Mouse (Mus musculus) testis, postnatal 10 days (tissue): ENCODE data around the gene Btbd6.
A peak's percentile ranks its signal among the peaks of the same experiment; 100 is the strongest.

Experiments used
- DNase-seq: peaks from one replicate; pipeline ENCODE4 v3.0.0; 2021; ENCODE audit warnings: low spot score

The Btbd6 gene

DNA sequence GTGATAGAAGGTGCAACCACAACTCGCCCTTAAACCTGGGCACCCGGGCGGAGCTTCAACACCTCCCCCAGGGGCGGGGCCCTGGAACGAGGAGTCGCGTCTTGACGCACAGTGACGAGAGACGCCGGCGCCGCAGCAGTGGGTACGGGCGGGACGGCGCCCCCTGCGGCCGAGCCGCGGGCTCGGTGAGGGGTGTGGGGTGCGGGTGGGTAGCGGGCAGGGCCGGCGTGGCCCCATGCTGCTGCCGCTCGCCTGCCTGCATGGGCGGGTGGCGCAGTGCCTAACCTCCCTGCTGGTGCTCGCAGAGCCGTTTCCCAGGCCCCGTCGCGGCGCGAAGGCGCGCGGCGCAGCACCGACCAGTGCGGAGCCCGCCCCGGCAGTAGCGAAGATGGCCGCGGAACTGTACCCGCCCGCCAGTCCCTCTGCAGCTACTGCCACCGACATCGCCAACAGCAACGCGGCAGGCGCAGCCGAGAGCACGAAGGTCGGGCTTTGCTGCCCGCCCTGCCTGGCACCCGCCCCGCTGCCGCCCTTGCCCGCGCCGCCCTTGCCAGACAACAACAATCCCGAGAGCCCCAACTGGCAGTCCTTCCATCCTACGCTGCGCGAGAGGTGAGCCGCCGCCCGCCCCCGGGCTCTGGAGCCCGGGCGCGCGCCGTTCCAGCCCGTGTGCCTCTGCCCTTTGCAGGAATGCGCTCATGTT, at the start of gene Btbd6:
TSS of gene Btbd6 (plus strand) at position 112 of the 703 bp plus-strand sequence.
- peak; percentile 92 for DNase-seq

DNA sequence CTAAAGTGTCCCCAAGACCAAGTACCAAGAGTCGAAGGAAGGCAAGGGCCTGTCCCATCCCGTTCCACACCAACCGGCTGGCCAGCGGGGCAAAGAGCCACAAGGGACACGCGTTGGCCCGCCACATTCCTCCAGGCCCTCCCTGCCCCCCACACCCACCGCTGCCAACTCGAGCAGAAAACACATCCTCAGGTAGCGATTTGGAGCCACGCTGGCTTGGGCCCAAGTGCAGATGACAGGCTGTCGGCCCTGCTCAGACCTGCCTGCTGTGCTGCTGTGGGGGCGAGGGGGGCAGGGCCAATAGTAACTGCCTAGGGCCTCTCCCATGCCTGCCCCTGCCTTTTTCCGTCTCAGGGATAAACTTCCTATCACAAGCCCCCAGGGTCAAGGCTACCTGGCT, 49.0 kb upstream of the Btbd6 start:
- peak; percentile 62 for DNase-seq

DNA sequence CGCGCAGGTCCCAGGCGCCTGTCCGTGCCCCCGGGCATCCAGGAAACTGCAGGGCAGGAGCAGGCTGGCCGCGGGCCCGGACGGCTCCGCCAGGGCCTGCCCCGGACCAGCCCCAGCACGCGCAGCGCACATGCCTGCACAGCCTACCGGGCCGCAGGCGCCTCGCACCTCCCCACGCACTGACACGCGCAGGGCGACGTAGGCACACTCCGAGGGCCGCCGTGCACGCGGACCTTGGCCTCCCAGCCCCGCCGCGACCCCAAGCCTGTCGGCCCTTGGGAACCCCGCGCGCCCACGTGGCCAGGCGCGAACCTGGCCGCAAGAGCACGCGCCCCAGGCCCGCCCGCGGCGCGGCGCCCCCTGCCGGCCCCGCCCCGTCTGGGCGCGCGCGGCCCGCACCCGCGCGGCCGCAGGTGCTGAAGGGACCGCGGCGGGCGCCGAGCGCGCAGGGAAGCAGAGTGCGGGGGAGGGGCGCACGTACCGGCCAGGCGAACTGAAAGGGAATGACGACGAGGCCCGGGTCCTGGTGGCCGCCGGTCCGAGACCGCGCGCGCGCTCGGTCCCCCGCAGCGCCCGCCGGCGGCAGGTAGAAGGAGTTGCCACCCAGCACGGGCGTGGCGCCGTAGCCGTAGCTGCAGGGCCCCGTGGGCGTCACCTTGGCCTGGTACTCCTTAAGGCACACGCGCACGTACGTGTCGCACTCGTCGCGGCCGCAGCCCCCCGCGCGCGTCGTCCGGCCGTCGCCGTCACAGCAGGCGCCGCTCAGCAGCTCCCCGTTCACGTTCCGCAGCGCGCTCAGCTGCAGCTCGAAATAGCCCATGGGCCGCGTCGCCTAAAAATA, 47.7 kb upstream of the Btbd6 start:
- DNase-seq: peak; percentile 56

DNA sequence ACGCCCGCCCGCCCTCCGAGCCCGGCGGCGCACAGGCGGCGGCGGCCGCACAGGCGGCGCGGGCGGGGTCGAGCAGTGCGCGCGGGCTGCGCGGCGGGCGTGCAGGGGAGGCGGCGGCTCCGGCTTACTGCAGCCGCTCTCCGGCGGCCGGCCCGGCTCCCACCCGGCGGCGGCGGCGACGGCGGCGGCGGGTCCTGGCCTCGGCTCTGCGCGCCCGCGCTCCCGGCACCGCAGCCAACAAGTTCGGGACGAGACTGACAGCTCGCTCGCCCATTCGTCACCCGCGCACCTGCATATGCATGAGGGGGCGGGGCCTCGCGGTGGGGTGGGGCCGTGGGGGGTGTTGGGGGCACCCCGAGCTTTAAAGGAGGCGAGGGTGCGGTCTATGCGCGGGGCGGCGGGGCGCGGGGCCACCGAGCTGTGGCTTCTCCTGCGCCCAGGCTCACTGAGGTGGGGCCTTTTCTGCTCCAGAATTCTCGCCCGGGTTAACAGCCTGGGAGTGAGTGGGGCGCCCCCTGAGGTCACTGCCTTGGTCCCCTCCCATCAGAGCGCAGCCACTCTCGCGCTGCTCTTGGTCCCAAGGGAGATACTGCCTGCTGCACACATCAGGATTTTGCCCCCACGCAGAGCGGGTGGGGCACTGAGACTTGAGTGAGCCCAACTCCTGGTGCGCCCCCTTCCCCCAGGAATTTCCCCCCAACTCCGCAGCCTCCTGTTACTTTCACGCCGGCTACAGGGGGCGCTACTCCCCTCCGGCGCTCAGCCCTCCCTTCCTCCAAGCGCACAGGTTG, 46.5 kb upstream of the Btbd6 start, which contains the start of gene Jag2:
TSS of gene Jag2 (minus strand) at position 215 of the 791 bp plus-strand sequence.
- peak; percentile 65 for DNase-seq

DNA sequence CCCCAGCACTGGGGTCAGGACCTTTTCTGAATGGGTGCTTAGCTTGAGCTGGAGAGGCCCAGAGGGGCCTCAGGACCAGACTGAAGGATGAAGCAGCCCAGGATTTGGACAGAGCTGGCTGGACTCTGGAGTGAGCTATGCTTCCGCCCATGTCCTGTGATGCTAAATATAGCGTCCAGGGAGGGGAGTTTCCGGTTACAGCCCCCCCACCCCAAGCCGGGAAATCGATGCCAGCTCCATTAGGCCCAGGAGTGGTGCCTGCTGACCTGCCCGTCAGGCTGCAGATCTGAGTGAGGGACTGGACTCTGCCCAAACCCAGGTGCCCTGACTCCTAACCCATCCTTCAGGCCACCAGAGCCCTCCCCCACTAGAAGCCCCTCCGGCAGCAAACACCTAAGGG, 43.6 kb upstream of the Btbd6 start:
- DNase-seq: no peak

DNA sequence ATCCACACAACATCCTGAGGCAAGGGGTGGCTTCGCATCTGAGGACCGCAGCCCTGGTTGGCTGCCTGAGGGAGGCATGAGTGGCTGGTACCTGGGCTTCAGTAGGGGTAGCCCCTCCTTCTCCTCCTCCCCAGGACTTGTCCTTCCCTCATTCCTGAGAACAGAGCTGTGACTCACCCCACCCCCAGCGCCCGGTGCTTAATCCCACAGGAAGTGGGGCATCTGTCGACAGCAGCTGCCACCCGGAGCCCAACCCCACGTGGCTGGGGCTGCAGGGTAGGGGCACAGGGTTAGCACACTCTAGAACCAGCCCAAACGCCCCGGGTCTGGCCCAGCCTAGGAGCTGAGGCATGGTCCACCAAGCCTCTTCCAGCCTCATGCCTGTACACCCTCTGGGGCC, 38.4 kb upstream of the Btbd6 start:
- DNase-seq: no peak

DNA sequence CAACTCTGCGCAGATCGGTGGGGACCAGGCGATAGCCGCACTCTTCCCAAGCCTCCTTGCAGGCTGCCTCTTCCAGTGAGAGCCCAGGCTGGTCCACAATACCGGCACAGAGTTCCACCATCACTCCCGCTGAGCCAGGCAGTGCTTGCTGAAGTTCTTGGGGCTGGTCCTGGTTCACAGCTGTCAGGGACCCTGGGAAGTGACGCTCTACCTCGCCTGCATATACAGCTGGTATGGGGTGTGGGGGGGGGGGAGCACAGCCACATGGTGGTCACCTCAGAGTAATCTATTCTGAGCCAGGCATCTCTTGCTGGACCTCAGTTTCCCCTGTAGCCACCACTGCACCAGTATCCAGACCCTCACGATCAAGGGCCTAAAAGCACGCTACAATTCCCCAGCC, 37.9 kb upstream of the Btbd6 start:
- no peak for DNase-seq

DNA sequence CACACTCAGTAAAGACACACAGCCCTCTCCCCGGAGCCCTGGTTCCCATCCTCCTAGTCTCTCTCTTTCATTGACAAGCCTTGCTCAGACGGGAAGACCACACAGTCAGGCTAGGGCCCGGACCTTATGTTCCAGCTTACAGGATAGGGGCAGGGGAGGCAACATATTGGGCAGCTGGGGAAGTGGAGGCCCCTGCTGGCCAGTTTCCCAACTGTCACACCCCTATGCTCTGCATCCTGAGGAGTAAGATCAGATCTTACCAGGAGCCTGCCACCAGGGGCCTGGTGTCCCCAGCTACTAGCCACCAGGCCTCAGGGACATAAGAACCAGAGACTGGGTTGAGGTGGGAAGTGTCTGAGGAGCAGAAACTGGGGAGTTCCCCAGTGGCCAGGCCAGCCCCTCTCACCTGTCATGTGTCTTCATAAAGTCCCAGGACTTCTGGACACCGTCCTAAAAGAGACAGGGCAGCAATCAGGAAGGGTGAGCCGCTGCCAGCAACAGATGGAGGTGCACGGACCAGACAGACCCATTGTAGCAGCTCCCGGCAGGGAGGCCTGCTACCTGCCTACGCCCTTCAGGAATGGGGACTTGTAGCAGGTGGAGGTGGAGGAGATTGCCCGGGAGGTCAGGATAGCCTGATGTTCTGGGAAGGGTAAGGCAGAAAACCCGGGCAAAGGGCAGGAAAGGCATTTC, 37.3 kb upstream of the Btbd6 start:
- no peak for DNase-seq

DNA sequence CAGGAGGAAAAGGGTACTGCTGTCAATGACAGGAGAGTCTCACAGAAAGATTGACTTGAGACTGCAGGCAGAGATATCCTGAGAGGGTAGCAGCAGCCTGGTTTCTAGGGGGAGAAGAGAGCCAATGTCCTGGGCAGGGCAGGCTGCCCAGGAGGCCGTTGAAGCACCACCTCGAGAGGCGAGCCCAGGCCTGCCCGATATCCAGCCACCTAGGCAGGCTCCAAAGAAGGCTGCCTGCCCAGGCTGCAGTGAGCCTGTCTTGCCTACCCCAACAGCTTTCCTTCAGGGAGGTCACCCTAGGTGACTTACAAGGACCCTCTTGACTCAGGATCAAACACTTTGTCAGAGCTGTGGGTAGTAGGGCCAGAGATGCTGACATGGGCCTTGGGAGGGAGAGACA, 36.0 kb upstream of the Btbd6 start:
- DNase-seq: no peak

DNA sequence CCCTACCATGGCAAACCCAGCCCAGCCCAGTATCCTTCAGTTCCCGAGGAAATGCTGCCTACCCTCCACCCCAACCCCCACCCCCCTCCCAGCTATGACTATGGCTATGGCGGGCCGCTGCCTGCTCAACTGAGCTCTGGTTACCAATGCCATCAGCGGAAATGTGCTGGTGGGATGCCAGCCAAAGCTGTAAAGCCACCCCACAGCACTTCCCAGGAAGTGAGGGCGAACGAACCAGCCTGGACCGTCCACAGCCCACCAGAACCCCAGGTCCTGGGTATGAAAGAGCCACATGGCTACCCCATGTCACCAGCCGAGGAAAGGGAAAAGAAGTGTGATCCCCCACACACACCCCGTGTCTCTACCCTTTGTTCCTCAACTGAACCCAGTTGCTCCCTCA, 35.6 kb upstream of the Btbd6 start:
- no peak for DNase-seq

DNA sequence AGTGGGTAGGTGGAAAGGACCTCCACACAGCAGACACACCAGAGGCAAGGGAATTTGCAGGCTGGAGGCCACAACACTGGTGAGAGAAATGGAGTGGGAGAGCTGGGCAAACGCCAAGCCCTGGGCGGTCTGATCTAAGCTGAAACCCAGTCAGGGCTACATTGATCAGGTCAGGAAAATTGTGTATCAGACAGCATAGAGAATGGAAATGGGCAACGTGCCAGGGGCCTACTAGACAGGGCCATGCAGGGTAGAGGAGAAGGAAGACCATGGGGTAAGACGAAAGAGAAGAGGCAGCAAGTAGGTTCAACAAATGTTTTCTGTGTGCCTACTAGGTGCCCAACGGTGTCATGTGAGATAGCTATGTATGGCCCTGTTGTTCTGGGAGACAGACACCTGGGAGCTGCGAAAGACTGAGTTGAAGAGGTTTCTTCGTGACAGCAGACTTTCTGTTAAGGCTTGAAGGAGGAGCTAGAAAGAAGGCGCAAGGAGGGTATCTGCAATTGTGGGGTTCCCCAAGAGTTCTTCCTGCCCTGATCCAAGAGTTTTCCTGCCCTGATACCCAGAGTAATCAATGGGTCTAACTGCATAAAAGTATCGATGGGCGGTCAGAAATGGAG, 35.0 kb upstream of the Btbd6 start:
- peak; percentile 77 for DNase-seq

DNA sequence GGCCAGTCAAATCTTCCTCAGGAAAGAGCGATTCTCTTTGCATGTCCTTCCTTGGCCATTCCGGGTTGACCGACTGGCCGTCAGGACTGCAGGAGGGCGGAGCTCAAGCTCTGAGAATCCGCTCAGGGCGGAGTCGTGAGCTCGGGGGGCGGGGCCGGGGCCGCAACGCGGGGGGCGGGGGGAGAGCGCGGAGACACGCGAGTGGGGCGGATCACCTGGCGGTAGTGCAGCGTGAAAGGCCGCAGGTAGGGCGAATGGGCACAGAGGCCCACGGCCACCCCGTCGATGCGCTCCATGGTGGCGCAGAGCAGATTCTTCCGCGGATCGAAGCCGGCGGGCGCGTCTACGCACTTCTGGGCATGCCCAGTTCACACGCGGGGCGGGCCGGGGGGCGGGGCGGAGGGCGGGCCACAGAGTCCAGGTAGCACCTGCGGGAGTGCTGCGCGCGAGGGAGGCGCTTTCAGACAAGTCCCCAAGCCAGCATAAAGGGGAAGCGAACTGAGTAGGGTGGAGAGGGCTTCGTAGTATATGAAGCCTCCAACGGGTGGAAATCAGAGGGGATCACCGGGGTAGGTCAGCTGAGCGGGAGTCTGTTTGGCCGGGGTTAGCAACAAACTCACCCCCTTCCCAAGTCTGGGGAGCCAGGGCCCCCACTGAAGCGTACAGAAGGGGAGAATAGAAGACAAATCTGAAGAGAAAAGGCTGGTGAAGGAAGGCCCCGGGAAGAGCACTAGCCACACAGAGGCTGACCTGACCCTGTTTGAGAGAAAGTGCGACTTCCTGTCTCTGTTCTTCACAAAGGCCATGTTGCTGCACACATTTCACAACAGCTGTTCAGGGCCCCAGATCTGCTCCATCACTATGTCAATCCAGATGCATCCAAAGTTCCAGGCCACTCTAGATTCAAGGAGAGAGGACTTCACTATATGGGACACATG, 34.2 kb upstream of the Btbd6 start, which contains the start of gene Nudt14:
TSS of gene Nudt14 (minus strand) at position 349 of the 938 bp plus-strand sequence.
- DNase-seq: peak; percentile 88

DNA sequence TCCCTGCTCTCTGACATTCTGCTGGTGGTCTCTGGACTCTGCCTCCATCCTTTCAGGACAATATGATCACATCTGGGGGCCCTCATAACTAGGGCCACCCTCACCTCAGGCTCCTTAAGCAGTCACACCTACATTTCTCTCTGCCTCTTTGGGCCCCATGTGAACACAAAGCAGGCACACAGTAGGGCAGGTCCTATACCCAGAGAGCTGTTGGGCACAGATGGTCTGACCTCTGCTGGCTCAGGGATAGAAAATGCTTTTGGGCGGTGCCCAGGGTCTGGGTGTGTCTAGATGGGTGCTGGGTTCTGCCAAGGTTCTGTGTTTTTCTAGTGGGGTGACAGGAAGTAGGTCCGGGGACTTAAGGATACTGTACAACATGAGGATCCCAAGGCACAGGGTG, 32.6 kb upstream of the Btbd6 start:
- DNase-seq: no peak

DNA sequence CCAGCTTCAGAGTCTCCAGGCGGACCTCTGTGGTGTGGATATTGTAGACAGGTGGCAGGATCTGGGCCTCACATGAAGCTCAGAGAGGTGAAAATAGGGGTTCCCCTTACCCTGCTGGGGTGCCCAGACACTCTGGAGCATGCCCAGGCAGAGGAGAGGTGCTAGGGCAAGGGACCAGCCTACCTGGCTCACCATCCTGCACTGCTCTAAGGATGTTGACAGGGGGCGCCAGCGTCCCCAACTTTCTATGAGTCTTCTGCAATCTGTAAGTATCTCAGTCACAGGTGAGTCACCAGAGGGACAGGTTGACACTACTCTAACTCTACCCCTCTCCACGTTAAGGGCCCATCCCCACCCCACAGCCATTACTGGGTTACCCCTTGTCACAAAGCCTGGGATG, 29.0 kb upstream of the Btbd6 start:
- no peak for DNase-seq

DNA sequence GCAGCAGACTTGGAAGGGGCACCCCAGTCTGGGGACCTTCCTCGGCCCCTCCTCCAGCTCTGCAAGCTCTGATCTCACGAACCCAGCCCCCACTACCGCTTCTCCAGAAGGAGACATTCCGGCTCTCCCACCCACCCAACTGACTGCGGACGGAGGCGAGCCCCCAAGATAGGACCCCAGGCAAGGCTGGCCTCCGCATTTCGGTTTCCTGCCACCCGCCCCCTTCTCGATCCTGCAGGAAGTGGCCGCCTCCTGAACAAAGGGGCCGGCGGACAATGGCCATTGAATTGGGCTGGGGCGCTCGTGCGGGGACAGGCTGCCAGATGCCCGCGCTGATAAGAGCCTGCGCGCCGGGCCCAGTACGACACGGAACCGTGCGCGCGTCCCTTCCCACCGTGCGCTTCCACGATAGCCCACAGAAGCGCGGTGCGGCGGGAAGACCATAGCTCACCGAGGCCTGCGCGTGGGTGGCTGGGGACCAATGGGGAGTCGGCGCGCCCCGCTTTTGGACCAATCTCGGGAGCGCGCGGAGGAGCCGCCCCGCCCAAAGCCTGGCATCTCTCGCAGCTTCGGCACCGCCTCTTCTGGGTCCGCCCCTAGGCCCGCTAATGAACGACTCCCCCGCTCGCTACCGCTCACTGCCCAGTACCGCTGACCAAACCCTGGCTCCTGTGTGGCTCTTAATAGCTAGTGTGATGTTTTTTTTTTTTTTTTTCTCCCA, 26.1 kb upstream of the Btbd6 start:
- peak; percentile 89 for DNase-seq

DNA sequence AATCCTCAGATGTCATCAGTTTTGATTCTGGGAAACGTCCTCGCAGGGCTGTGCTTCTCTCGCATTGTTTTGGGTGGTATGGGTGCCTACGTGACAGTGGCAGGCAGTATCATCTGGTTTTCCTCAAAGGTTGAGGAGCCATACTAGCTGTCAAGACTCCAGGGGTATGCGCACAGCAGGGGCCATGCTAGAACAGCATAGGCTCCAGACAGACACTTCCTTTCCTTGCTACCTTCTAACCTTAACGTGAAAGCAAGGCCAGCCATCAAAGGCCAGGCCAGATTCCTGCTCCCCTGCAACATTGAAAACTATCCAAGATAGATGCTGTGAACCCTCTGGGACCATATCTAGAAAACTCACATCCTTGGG, 25.5 kb upstream of the Btbd6 start:
- no peak for DNase-seq

DNA sequence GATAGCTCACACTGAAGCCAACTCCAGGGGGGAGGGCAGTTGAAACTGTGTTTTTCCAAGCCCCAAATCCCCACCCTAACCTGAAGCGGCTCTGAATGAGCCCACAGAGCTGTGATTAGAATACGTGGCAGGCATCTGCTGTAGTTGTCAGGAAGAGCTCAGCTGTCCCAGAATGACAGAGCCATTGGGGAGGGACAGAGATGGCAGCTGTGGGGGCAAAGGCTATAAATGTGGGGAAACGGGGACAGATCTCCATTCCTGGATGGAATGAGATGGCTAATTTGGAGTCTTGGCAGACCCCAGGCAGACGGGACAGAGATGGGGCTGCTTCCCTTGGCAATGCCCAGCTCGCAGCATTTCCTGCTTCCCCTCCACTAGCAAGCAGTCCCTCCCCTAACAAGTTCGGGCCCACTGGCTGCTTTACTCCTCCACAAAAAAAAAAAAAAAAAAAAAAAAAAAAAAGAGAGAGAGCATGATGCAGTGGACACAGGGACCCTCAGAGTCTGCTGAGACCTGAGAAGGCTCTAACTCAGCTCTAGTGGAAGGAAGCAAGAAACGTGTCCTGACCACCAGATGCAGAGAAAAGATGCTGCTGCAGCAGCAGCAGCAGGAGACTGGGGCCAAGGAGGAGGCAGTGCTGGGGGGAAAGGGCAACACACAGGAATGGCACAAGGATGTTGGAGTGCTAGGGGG, 25.0 kb upstream of the Btbd6 start:
- no peak for DNase-seq

DNA sequence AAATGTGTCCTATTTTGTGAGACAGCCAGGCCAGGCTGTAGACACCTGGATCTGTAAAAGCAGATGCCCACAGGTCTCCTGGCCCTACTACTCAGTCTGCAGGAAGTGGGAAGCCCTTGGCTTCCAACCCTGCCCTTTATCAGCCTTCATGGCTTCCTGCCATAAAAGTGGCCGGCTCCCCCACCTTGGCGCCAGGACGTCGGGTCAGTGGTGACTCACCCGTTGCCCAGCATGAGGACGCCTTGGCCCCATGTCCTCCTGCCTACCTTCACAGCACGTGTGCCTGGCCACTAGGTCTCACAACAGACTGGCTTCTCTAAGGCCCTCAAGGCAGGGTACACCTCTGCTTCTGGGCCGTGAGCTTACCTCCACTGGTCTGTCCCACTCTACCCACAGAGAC, 23.8 kb upstream of the Btbd6 start:
- peak; percentile 78 for DNase-seq

DNA sequence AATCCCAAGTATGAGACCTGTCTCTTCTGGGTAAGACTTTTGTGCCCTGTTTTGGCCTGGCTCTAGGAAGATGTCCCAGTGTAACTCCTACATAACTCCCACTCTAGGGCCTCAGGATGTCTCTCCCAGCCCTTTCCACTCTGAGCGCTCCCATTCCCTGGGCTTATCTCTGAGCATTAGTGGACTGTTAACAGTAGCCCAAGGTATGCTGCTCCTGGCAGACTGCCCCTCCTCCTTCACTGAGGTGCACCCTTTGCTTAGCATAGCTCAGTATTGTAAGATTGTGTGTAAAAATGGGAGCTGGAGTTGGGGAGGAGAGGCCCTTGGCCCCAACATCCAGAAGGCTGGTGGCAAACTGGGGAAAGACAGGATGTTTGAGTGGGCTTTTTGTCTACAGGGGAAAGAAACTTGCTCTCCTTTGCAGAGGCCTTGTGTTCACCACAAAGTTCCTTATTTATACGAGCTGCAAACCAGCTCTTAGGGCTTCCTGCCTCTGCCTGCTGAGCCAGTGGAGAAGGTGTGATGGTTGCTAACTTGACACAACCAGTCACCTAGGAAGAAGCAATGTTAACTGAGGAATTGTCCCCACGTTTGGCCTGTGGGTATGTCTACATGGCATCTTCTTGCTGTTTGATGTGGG, 23.2 kb upstream of the Btbd6 start:
- no peak for DNase-seq
